Mouse (Mus musculus): ENCODE measurements around the gene Hoxa7. TPM values are rescaled to one million over a fixed set of nuclear protein-coding genes. Genes with fewer than 3 reads are reported as not detected.

The Hoxa7 gene
- not detected for polyA plus RNA-seq (2017; shearing (Covaris generic))

DNA sequence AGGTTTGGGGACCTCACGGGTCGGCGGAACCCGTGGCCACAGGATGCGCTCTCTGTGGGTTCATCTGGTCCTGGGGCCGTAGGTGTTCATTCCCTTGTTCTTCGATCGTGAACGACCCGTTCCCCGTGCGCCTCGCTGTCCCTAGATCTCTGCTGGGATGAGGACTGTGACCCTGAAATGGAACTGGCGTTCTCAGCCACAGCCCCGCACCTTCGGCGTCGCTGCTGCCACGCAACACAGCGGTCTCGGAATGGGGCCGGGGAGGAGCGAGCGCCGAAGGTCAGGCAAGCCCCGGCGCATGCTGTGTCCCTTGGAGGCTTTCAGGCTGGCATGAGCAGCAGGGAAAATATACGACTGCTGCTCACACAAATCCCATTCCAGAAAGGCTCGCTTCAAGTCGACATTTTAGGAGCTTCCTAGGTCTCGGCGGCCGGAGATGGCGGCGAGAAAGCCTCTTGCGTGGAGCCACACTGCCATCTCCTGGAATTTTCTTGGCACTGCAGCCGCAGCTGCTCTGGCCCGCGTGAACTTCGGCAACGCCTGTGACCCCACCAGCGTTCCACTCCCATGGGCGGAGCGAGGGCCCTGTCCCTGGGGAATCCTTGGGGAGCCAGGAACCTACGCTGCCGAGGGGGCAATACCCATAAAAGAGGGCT, at the start of gene Hoxa7:
Hoxa7 (minus strand) TSS at position 518 of the 656 bp plus-strand sequence.

DNA sequence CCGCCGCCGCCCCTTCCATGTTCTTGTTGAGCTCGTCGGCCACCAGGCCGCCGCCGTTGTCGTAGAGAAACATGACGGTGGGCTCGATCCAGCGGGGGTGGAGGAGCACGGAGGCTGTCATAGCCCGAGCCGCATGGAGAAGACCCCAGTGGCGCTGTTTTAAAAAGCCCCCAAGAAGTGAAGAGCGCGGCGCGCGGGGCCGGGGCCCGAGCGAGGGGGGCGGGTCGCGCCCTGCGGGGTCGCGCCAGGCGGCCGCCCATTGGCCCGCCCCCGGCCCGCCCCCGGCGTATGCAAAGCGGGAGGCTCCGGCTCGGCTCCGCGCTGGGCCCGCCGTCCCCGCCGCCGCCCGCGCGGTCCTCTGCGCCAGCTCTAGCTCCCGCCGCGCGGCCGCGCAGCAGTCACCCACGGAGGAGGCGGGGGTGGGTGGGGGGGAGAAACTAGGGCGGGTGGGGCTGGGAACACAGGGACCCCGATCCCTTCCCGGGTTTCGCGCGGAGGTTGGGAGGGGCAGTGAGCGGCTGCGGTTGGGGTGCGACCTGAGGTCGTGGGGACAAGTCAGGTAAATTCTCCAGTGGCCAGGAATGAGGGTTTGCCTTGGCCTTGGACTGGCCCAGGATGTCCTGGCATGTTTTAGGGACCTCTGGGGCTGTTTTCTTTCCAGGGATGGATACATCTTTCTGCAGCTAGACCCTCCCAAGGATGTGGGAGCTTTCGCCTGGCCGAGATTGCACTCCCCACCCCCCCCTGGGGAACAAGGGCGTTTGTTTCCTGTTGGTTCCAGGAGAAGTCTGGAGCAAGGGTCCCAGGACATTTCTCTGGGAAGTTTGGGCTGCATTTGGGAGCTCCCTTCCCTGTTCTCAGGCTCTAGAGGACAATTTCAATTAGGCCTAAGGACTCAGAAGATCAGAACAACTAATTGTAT, 39.3 kb upstream of the Hoxa7 start, which contains the start of gene Hoxa13:
Hoxa13 (minus strand) TSS at position 227 of the 922 bp plus-strand sequence.

DNA sequence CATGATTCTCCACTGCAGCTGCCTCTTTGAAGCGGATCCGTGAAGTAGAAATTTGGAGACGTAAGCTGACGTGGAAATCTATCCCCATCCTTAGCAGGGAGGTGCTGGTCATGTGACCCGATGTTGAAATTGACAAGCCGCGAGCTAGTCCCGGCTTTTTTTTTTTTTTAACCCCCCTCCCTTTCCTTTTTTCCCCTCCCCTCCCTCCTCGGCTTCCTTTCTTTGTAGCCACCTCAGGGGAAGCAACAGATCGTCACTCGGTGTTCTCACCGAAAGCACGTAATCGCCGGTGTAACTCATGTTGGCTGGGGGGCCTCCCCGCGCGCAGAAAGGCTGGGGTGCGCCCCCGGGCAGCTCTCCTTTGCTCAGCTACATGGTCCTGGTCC, 24.1 kb upstream of the Hoxa7 start, which contains the start of gene Hoxa11:
Hoxa11 (minus strand) TSS at position 54 of the 386 bp plus-strand sequence.

DNA sequence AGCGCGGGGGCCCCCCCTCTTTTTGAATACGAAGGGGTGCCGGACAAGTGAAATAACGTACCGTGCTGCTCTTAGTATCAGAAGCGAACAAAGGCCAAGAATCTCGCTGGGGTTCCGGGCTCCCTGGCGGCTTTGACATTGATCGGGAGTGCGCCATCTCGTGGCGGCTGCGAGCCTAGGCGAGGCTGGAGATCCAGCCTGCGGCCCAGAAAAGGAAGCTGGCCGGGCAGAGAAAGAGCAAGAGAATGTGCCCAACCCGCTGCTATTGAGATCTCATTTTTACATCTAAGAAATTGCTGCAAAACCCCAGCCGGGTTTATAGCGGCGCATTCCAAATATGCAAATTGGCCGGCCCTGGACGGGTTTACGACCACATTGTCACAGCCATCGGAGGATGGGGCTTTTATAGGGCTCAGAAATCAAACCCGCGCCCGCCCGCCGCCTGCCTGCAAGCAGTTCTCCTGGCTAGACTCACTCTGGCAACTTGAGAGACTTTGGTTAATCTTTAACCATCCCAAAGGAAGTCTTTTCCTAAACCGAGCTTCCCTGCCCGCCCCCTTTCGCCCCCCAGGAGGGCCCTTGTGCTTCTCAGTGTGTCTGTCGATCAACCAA, 18.8 kb upstream of the Hoxa7 start, which contains the start of gene Hoxa10:
Hoxa10 (minus strand) TSS at position 466 of the 612 bp plus-strand sequence.

DNA sequence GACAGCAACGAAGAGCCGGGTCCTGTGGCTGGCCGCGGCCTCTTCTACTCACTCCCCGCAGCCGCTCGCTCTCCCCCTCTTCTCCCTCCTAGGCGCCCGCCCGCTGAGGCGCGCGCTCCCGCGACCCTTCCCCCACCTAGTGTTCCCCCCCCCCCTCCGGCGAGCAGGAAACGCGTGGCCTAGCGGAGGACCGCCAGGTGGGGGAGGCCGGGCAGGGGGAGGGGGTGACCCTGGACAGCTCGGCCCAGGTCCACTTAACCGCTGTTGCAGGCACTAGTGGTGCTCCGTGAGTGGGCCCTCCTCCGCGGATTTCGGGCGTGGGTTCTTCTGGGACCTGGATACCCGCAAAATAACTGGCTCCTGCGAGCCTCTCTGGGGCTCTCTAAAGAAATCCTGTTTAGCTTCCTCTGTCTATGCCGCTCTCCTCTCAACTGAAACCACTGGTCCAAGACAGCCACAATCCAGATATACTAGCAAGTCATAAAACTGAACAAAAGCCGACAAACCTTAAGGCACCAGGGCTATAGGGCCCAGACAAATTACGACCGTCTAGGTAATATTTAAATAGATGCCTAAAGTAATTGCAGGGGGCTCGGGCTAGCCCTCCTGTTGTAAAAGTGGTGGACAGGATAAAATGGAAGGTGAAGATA, 9.0 kb upstream of the Hoxa7 start, which contains the start of gene Hoxa9:
Hoxa9 (minus strand) TSS at position 574 of the 650 bp plus-strand sequence.

DNA sequence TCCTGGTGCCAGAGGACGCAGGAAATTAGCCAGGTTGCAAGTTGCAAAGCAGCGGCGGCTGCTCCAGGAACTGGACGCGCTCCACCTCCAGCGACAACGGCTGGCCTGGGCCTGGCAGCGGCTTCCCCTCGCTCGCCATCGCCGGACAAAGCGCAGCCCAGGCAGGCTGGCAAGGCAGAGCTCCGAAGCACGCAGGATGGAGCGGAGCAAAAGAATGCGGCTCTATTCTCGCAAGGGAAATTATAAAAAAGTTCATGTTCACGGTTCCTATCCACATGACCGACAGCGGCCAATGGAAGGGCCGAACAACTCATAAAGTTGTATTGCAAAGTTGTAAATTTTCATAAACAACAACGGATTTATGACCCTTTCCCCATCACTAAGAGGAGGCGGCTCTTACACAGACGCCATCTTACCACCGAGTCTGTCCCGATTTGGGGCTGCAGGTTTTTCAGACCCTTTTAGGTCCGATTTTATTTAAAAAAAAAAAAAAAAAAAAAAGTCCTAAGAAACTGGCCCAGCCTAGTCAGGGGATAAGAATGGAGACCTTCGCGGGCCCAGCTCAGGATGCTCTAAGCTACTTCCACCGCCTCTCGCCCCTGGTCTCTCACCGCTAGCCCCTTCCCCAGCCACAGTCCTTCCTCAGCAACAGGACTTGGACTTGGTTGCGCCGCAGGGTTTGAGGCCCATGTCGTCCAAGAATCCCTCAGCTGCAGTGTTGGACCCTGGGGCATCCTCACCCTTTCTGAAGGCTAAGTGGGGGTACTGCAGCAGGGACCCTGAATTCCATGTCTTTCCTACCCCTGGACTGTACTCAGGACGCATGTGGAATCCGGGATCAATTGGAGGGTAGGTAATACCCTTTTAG, 8.3 kb downstream of the Hoxa7 start, which contains the start of the genes Hoxa3 and Gm28308:
Hoxa3 (minus strand) TSS at position 218 of the 868 bp plus-strand sequence.
Gm28308 (minus strand) TSS at position 221 of the 868 bp plus-strand sequence.

DNA sequence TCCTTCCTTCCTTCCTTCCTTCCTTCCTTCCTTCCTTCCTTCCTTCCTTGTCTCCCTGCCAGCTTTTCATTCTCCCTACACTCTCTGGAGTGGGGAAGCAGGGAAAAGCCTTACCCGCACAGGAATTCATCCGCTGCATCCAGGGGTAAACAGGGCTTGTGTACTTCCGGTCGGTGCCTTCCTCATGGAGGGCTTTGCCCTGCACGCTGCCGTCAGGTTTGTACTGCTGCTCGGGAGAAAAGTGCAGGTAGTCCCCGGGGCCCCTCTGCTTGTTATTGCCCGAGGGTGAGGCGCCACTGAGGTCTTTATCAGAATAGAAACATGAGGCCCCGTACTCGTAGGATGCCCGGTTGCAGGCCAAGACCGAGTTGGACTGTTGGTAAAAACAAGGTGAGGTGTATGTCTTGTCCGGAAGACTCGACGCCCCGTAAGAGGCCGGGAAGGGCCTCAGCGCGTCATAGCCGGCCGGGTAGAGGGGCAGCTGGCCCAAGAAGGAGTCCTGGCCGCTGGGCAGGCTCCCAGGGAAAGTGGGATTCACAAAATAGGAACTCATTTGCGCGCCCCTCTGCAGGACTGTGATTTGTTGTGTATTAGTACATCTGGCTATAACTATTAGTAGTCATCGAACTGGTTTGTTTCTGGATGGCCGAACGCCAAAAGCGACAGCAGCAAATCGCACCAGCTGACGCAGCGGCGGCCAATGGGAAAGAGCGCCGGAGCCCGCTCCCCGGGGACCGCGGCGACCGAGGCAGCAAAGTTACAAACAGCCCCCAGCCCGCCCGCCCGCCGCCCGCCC, 13.4 kb downstream of the Hoxa7 start, which contains the start of gene Hoxa6:
Hoxa6 (minus strand) TSS at position 651 of the 796 bp plus-strand sequence.

DNA sequence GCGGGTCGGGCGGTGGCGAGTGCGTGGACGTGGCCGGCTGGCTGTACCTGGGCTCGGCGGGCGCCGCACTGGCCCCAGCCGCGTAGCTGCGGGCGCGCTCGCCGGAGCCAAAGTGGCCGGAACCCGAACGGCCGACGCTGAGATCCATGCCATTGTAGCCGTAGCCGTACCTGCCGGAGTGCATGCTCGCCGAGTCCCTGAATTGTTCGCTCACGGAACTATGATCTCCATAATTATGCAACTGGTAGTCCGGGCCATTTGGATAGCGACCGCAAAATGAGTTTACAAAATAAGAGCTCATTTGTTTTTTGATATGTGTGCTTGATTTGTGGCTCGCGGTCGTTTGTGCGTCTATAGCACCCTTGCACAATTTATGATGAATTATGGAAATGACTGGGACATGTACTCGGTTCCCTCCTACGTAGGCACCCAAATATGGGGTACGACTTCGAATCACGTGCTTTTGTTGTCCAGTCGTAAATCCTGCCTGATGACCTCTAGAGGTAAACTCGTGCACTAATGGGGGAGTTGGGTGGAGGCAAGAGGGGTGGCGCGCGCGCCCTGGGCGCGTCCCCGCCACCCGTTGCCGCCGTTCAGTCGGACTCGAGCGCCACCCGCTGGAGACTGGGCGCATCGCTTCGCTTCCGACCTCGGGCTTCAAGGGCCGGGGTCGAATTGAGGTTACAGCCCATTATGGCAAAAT, 17.5 kb downstream of the Hoxa7 start, which contains the start of gene Hoxa5:
Hoxa5 (minus strand) TSS at position 538 of the 703 bp plus-strand sequence.

DNA sequence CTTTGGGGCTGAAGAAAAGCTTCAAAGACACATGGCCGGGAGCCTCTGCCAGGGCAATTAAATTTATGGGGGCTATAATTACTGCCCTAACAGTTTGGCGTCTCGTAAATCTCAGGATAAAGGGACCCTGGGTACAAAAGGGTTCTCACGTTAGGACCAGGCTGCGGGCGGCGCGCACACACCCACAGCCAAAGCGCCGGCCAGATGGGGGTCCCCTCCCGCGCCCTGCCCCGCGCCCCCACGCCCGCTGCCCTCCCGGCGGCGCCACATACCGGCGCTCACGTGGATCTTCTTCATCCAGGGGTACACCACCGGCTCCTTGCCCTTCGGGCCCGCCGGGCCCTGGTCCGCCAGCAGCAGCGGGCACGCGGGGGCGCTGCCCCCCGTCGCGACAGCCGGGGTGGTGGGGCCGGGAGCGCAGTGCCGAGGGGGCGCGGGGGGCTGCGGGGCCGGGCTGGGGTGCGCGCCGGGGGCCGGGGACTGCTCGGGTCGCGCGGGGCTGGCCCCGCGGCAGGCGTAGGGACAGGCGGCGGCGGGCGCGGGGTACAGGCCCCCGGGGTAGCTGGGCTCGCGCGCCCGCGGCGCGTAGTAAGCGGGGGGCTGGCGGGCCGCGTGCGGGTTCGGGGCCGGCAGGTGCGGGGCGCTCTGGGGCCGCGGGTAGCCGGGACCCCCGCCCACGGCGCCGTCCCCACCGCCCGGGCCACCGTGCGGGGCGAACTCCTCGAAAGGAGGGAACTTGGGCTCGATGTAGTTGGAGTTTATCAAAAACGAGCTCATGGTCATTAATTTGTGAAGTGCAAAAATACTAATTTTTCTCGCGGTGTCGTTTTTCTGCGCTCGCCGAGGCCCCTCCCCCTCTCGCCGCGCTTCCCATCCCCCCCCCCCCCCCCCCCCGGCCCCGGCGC, 30.5 kb downstream of the Hoxa7 start, which contains the start of gene Hoxa4:
Hoxa4 (minus strand) TSS at position 848 of the 905 bp plus-strand sequence.

DNA sequence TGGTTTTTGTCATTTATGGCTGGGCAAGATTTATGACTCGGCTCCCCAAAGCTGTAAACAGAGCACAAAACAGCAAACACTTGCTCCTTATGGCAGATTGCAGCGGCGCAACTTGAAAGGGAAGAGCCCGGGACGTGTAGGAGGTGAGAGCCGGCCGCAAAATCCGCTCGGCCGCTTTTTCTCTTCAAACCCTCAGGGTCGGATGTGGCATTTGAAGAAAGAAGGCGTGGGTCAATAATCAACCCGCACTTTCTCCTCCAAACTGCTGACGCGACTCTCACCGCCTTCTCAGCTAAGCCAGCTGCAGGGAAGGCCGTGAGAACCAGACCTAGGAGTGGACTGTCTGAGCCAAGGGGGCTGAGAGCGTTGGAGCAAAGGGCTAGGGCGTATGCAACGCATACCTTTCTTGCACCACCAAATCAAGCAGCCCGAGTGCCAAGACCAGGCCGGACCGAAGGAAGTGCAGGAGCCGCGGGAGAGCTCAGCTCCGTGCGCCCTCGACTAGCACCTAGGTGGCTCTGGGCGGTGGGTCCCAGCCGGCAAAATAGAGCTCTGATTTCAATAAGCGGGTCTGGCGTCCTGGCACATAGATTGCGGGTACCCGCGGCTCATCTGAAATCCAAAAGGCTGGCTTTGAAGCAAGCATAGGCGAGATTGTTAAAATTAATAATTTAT, 44.5 kb downstream of the Hoxa7 start, which contains the start of gene 5730596B20Rik:
5730596B20Rik (plus strand) TSS at position 438 of the 675 bp plus-strand sequence.

DNA sequence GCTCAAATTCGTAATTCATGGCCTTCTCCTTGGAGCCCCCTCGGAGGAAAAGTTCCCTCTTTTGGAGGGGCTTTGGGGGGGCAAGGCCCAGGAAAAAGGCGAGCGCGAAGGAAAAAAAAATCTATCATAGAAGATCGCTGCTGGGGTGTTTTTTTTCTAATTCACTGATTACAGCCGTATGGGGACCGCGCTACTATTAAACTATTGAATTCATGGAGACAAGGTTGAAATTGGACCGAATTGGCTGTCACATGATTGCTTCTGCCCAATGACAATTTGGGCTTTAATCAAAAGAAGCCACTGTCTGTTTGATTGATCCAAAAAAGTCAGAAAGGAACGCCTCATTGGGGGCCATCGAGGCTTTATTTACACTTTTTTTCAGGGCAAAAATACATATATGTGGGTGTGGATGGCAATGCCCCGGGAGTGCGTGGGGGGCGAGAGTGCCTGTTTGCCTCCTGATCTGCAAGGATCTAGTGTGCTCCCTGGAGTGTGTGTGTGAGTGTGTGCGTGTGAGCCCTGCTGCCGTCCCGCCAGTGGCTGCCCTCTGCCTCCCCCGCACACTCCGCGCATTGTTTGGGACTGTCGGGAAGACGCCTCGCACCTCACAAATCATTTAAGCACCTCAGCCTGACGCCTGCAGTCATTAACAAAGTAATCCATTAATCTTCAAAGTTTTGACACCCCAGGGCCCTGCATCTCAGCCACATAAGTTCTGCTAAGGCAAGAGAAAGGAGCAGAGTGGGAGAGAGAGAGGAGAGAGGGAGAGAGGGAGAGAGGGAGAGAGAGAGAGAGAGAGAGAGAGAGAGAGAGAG, 56.8 kb downstream of the Hoxa7 start, which contains the start of gene Hoxa2:
Hoxa2 (minus strand) TSS at position 206 of the 815 bp plus-strand sequence.

Other genes starting within 250 kb of the Hoxa7 start
- gene Skap2, start 209.3 kb downstream of the Hoxa7 start, polyA plus RNA-seq (2017; shearing (Covaris generic)): 27.1 TPM
- not detected for gene Hoxa1, start 63.5 kb downstream of the Hoxa7 start, polyA plus RNA-seq (2017; shearing (Covaris generic))
- gene Hoxa2, start 57.0 kb downstream of the Hoxa7 start, polyA plus RNA-seq (2017; shearing (Covaris generic)): not detected
- not detected for gene 5730596B20Rik, start 44.4 kb downstream of the Hoxa7 start, polyA plus RNA-seq (2017; shearing (Covaris generic))
- not detected for gene Hoxa4, start 30.1 kb downstream of the Hoxa7 start, polyA plus RNA-seq (2017; shearing (Covaris generic))
- not detected for gene Hoxa5, start 17.3 kb downstream of the Hoxa7 start, polyA plus RNA-seq (2017; shearing (Covaris generic))
- not detected for gene Hoxa6, start 13.1 kb downstream of the Hoxa7 start, polyA plus RNA-seq (2017; shearing (Covaris generic))
- not detected for gene Hoxa3, start 8.5 kb downstream of the Hoxa7 start, polyA plus RNA-seq (2017; shearing (Covaris generic))
- not detected for gene Gm28308, start 8.5 kb downstream of the Hoxa7 start, polyA plus RNA-seq (2017; shearing (Covaris generic))
- not detected for gene Hoxa9, start 9.2 kb upstream of the Hoxa7 start, polyA plus RNA-seq (2017; shearing (Covaris generic))
- gene Hoxa10, start 19.0 kb upstream of the Hoxa7 start, polyA plus RNA-seq (2017; shearing (Covaris generic)): not detected
- gene Hoxa11, start 24.0 kb upstream of the Hoxa7 start, polyA plus RNA-seq (2017; shearing (Covaris generic)): not detected
- gene Hoxa13, start 39.0 kb upstream of the Hoxa7 start, polyA plus RNA-seq (2017; shearing (Covaris generic)): not detected
- gene Evx1, start 91.6 kb upstream of the Hoxa7 start, polyA plus RNA-seq (2017; shearing (Covaris generic)): not detected

Data from activated CD4-positive, CD25-positive, alpha-beta regulatory T cell, adult 9 weeks (primary cell).